Mouse (Mus musculus): Measurements from ENCODE around the gene Psmd5.
A peak's percentile ranks its signal among the peaks of the same experiment; 100 is the strongest.
"Not testable (repeated sequence)": the region's sequence is repeated elsewhere in the genome, so short reads cannot be mapped to it uniquely, and the experiment has no call there.

Gene Psmd5

GRCm38 (mm10) chr2:34896821-34897460 is 22.2 kb upstream of the Psmd5 start:
- no peak for DNase-seq (ENCODE audit: low spot score)

GRCm38 (mm10) chr2:34895503-34896113 is 20.8 kb upstream of the Psmd5 start:
- no peak for DNase-seq (ENCODE audit: low spot score)

- no peak for DNase-seq (ENCODE audit: low spot score)
These were observed 19.2 kb upstream of the Psmd5 start for GRCm38 (mm10) chr2:34893950-34894349.

- DNase-seq (ENCODE audit: low spot score): no peak
These were observed 9.4 kb upstream of the Psmd5 start for GRCm38 (mm10) chr2:34884186-34884585.

- DNase-seq (ENCODE audit: low spot score): no peak
These were observed 8.4 kb upstream of the Psmd5 start for GRCm38 (mm10) chr2:34883190-34883589.

GRCm38 (mm10) chr2:34882757-34883156 is 8.0 kb upstream of the Psmd5 start:
- DNase-seq (ENCODE audit: low spot score): no peak

GRCm38 (mm10) chr2:34880054-34880453 is 5.3 kb upstream of the Psmd5 start:
- no peak for DNase-seq (ENCODE audit: low spot score)

- no peak for DNase-seq (ENCODE audit: low spot score)
These were observed 497 bp downstream of the Psmd5 start, which contains the start of gene Cutal for GRCm38 (mm10) chr2:34874271-34874670. Gene Cutal (plus strand): TSS chr2:34874396.

- DNase-seq (ENCODE audit: low spot score): peak; percentile 95
These were observed 4.0 kb downstream of the Psmd5 start for GRCm38 (mm10) chr2:34870520-34871474.

- no peak for DNase-seq (ENCODE audit: low spot score)
These were observed 5.1 kb downstream of the Psmd5 start for GRCm38 (mm10) chr2:34869680-34870079.

- no peak for DNase-seq (ENCODE audit: low spot score)
These were observed 17.0 kb downstream of the Psmd5 start for GRCm38 (mm10) chr2:34857728-34858127.

GRCm38 (mm10) chr2:34855265-34855664 is 19.5 kb downstream of the Psmd5 start:
- DNase-seq (ENCODE audit: low spot score): no peak

- DNase-seq (ENCODE audit: low spot score): no peak
These were observed 27.1 kb downstream of the Psmd5 start for GRCm38 (mm10) chr2:34847702-34848101.

- no peak for DNase-seq (ENCODE audit: low spot score)
These were observed 31.4 kb downstream of the Psmd5 start for GRCm38 (mm10) chr2:34843211-34843939.

GRCm38 (mm10) chr2:34841706-34842105 is 33.1 kb downstream of the Psmd5 start:
- no peak for DNase-seq (ENCODE audit: low spot score)

- DNase-seq (ENCODE audit: low spot score): not testable (repeated sequence)
These were observed 34.6 kb downstream of the Psmd5 start for GRCm38 (mm10) chr2:34840143-34840542.

- no peak for DNase-seq (ENCODE audit: low spot score)
These were observed 39.1 kb downstream of the Psmd5 start for GRCm38 (mm10) chr2:34835669-34836068.

GRCm38 (mm10) chr2:34833624-34834023 is 41.1 kb downstream of the Psmd5 start:
- no peak for DNase-seq (ENCODE audit: low spot score)

GRCm38 (mm10) chr2:34832766-34833457 is 41.9 kb downstream of the Psmd5 start, which contains the start of gene Gm34653:
Gene Gm34653 (plus strand): TSS chr2:34833007.
- not testable (repeated sequence) for DNase-seq (ENCODE audit: low spot score)

GRCm38 (mm10) chr2:34830066-34830465 is 44.7 kb downstream of the Psmd5 start:
- not testable (repeated sequence) for DNase-seq (ENCODE audit: low spot score)

- no peak for DNase-seq (ENCODE audit: low spot score)
These were observed 46.7 kb downstream of the Psmd5 start for GRCm38 (mm10) chr2:34828026-34828425.

Measured in T-cell, adult 2 months (primary cell).